Mouse (Mus musculus) stomach, embryonic 16.5 days (tissue): ENCODE measurements around the gene Reln. TPM values are rescaled to one million over a fixed set of nuclear protein-coding genes. Genes with fewer than 3 reads are reported as not detected.
A peak's percentile ranks its signal among the peaks of the same experiment; 100 is the strongest.

Experiments used
- ATAC-seq: fragments of 200-750 bp; cut with Nextera tagmentation; 2 replicates; pipeline ENCODE4 v1.8.0; 2017; ENCODE audit warnings: moderate number of reproducible peaks, moderate TSS enrichment; ENCODE audit not compliant: insufficient read depth, low FRiP score
- H3K27ac ChIP-seq: fragments of 300-500 bp; sonication (generic); 2 replicates; pipeline ENCODE4 v1.5.1; 2014; ENCODE audit warnings: low read length
- H3K27me3 ChIP-seq: fragments of 300-500 bp; sonication (generic); 2 replicates; pipeline ENCODE4 v1.6.1; 2014; ENCODE audit warnings: low read length, control low read depth, mixed read lengths; ENCODE audit not compliant: control insufficient read depth, insufficient read depth
- H3K36me3 ChIP-seq: fragments of 300-500 bp; sonication (generic); 2 replicates; pipeline ENCODE4 v1.6.1; 2014; ENCODE audit warnings: low read length; ENCODE audit not compliant: control insufficient read depth, insufficient read depth
- H3K4me1 ChIP-seq: fragments of 300-500 bp; sonication (generic); 2 replicates; pipeline ENCODE4 v1.6.1; 2014; ENCODE audit warnings: low read length, control low read depth, mixed read lengths; ENCODE audit not compliant: control insufficient read depth, insufficient read depth
- H3K4me2 ChIP-seq: fragments of 300-500 bp; sonication (generic); 2 replicates; pipeline ENCODE4 v1.6.1; 2014; ENCODE audit warnings: low read depth, low read length, mixed read lengths
- H3K4me3 ChIP-seq: fragments of 300-500 bp; sonication (generic); replicated peaks from 2 replicates; pipeline ENCODE4 v1.5.1; 2014; ENCODE audit warnings: mild to moderate bottlenecking, low read length
- H3K9ac ChIP-seq: fragments of 300-500 bp; sonication (generic); 2 replicates; pipeline ENCODE4 v1.6.1; 2014; ENCODE audit warnings: low read length
- H3K9me3 ChIP-seq: fragments of 300-500 bp; sonication (generic); replicated peaks from 2 replicates; pipeline ENCODE4 v1.6.1; 2016; ENCODE audit warnings: low read length, control low read depth; ENCODE audit not compliant: control insufficient read depth
- WGBS: fragments of 180-500 bp; shearing (Covaris S2); extraction: QIAGEN DNeasy Blood & Tissue Kit; methylation state at CpG from one replicate; pipeline ENCODE4 v1.1.7; 2014; 5-methylcytosine and 5-hydroxymethylcytosine counted together
- polyA plus RNA-seq: library from polyadenylated mRNA; unstranded; fragments of >200 nt; fragmentation: Nextera tagmentation; extraction: Ambion mirVana; gene quantifications from 2 replicates; pipeline ENCODE4 v1.2.1, GENCODE M21; 2015

Gene Reln
- polyA plus RNA-seq, 1 experiment from 2014 or later: 4.7 TPM

- no peak overlapping the region for H3K4me2 ChIP-seq
- H3K27me3 ChIP-seq: no peaks in the 10 kb centered on the region
- H3K36me3 ChIP-seq: no peaks in the 10 kb centered on the region
- ATAC-seq: no peak
- no peak overlapping the region for H3K9ac ChIP-seq
- H3K4me1 ChIP-seq: no peaks in the 10 kb centered on the region
- no peak overlapping the region for H3K27ac ChIP-seq
- no peaks in the 10 kb centered on the region for H3K9me3 ChIP-seq
- no peak overlapping the region for H3K4me3 ChIP-seq
- WGBS: 76% methylated on average over 3 of the region's 3 CpGs
Observed at GRCm38 (mm10) chr5:21909713-21910112, 434.8 kb downstream of the Reln start.

DNA sequence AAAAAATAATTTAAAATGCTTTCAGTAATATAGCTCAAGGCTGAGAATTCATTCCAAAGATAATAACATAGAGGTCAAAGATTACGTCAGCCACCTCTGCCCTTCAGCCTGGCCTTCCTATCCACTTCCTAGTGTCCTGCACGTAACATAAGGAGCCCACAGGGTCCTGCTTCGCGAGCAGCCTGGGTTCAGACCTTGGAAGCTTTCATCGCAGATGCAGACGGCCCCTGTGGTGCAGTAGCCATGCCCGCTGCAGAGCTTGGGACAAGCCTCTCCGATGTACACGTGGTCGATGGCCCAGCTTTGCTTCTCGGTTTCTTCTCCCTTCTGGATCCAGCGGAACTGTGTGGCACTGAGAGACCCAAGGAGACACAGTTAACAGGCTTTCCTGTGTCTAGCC, 443.1 kb downstream of the Reln start:
- Histone ChIP-seq H3K4me1 (0 out of 2 replicates have a peak, but pooled peaks cover 3% of the 10 kb centered on the region), H3K27me3 (no peaks in the 10 kb centered on the region), H3K9me3 (no peaks in the 10 kb centered on the region), H3K4me2 (no peak overlapping the region), H3K4me3 (no peak overlapping the region), H3K36me3 (no peaks in the 10 kb centered on the region), H3K27ac (no peak overlapping the region), H3K9ac (no peak overlapping the region)
- WGBS: 61% methylated on average over 12 of the region's 12 CpGs
- ATAC-seq: no peak

- ATAC-seq: no peak
Observed at GRCm38 (mm10) chr5:21900891-21901290, 443.6 kb downstream of the Reln start.

DNA sequence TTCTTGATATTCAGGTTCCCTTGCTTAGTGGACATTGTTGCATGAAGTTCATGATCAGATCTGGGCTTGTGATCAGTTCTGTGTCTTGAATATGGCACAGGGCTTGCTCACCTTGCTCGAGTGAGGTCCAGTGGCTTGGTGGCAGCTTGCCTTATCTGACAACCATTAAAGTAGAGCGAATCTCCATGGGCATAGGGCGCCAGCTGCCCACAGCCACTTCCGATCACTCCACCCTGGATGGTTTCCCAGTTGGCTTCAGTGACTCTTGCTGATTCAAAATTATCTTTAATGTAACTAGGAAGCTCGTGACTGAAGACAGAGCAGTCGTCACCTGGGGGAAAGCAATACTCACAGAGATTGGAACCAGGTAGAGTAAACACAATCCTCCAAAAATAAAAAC, 445.6 kb downstream of the Reln start:
- 84% methylated on average over 6 of the region's 6 CpGs for WGBS
- no peak for ATAC-seq
- Histone ChIP-seq H3K36me3 (no peaks in the 10 kb centered on the region), H3K27me3 (no peaks in the 10 kb centered on the region), H3K4me1 (0 out of 2 replicates have a peak, but pooled peaks cover 3% of the 10 kb centered on the region), H3K9me3 (no peaks in the 10 kb centered on the region), H3K4me3 (no peak overlapping the region), H3K4me2 (no peak overlapping the region), H3K27ac (no peak overlapping the region), H3K9ac (no peak overlapping the region)

More at GRCm38 (mm10) chr5:21900891-21901290, 443.6 kb downstream of the Reln start:
- no peaks in the 10 kb centered on the region for H3K36me3 ChIP-seq
- 0 out of 2 replicates have a peak, but pooled peaks cover 3% of the 10 kb centered on the region for H3K4me1 ChIP-seq
- WGBS: 54% methylated on average over 6 of the region's 6 CpGs
- no peak overlapping the region for H3K4me2 ChIP-seq
- no peak overlapping the region for H3K4me3 ChIP-seq
- no peak overlapping the region for H3K27ac ChIP-seq
- no peak overlapping the region for H3K9ac ChIP-seq
- no peaks in the 10 kb centered on the region for H3K9me3 ChIP-seq
- H3K27me3 ChIP-seq: no peaks in the 10 kb centered on the region

GRCm38 (mm10) chr5:21896586-21896985, 447.9 kb downstream of the Reln start:
- no peak for ATAC-seq
- H3K4me2 ChIP-seq: no peak overlapping the region
- WGBS: 68% methylated on average over 14 of the region's 14 CpGs

DNA sequence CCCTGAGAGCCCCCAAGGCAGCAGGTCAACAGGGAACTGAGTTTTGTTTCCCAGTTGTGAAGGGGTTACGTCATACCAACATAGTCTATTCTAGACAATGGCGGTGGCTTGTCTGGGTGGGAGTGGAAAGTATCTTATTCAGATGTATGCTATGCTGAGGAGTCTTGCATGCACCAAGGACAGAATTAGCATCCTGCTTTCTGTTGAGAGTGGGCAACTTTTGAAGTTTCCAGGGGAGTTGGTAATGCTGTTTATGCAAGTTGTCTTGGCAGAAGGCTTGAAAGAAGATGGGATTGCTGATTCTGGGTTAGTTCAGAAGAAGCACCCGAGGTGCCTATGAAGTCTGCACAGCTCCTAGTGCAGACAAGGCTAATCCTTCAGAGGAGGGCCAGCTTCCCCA, 450.3 kb downstream of the Reln start:
- H3K9ac ChIP-seq: no peak overlapping the region
- H3K27me3 ChIP-seq: no peaks in the 10 kb centered on the region
- H3K4me2 ChIP-seq: no peak overlapping the region
- ATAC-seq: no peak
- no peaks in the 10 kb centered on the region for H3K9me3 ChIP-seq
- no peak overlapping the region for H3K4me3 ChIP-seq
- H3K27ac ChIP-seq: no peak overlapping the region
- no peaks in the 10 kb centered on the region for H3K36me3 ChIP-seq
- 81% methylated on average over 3 of the region's 3 CpGs for WGBS
- H3K4me1 ChIP-seq: no peaks in the 10 kb centered on the region

More at GRCm38 (mm10) chr5:21896586-21896985, 447.9 kb downstream of the Reln start:
- no peaks in the 10 kb centered on the region for H3K9me3 ChIP-seq
- no peaks in the 10 kb centered on the region for H3K27me3 ChIP-seq
- no peak overlapping the region for H3K9ac ChIP-seq
- H3K4me3 ChIP-seq: no peak overlapping the region
- 0 out of 2 replicates have a peak, but pooled peaks cover 3% of the 10 kb centered on the region for H3K4me1 ChIP-seq
- no peak overlapping the region for H3K27ac ChIP-seq
- no peaks in the 10 kb centered on the region for H3K36me3 ChIP-seq

- 61% methylated on average over 8 of the region's 8 CpGs for WGBS
- Histone ChIP-seq H3K4me1 (0 out of 2 replicates have a peak, but pooled peaks cover 4% of the 10 kb centered on the region), H3K36me3 (no peaks in the 10 kb centered on the region), H3K27ac (no peak overlapping the region), H3K9ac (no peak overlapping the region), H3K27me3 (no peaks in the 10 kb centered on the region; the same call in 1 of the 2 replicates), H3K9me3 (no peaks in the 10 kb centered on the region), H3K4me3 (no peak overlapping the region), H3K4me2 (no peak overlapping the region)
- no peak for ATAC-seq
Observed at GRCm38 (mm10) chr5:21866750-21867149, 477.8 kb downstream of the Reln start.

- Histone ChIP-seq H3K9ac (no peak overlapping the region), H3K9me3 (no peaks in the 10 kb centered on the region), H3K27ac (no peak overlapping the region), H3K36me3 (no peaks in the 10 kb centered on the region), H3K4me1 (0 out of 2 replicates have a peak, but pooled peaks cover 4% of the 10 kb centered on the region), H3K4me2 (peak overlapping the region; percentile 53; the same call in 1 of the 2 replicates), H3K4me3 (0 out of 2 replicates have a peak overlapping the region, but pooled peaks have one; percentile 5), H3K27me3 (no peaks in the 10 kb centered on the region; the same call in 1 of the 2 replicates)
- WGBS: 17% methylated on average over 6 of the region's 6 CpGs
- no peak for ATAC-seq
Observed at GRCm38 (mm10) chr5:21866311-21866712, 478.2 kb downstream of the Reln start.

DNA sequence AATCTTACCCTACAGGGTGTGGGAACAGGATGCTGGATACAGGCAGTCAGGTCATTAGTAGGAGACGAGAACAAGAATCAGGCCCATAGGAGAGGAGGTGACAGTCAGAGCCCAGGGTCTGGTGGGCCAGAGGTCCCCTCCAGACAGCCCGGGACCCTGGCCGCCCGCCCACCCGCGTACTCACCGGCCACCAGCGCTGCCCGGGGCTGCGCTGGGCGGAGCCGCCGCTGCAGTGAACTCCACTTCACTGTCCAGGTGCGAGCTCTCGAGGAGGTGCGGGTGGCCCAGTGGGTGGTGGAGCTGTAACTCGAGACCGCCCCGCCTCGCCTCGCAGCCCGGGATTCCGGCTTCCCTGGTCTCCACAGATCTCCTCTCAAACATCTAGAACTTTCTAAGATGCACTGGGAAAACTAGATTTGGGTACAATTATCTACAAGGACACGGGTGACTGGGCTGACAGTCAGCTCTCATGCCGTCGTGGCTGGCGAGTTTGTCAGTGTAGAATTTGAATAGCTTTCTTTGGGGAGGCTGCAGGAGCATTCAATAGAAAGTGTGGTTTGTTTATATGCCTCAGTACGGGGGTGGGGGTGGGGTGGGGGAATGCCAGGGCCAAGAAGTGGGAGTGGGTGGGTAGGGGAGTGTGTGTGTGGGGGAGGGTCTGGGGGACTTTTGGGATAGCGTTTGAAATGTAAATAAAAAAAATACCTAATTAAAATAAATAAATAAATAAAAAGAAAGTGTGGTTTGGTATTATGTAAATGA, 479.0 kb downstream of the Reln start, which contains the start of gene Slc26a5:
Gene Slc26a5 (minus strand): TSS at position 259 of the 762 bp plus-strand sequence.
- no peaks in the 10 kb centered on the region; the same call in 1 of the 2 replicates for H3K27me3 ChIP-seq
- 0 out of 2 replicates have a peak, but pooled peaks cover 4% of the 10 kb centered on the region for H3K4me1 ChIP-seq
- no peak within 1 kb of the TSS for H3K27ac ChIP-seq
- H3K4me2 ChIP-seq: peak within 1 kb of the TSS; percentile 53
- H3K36me3 ChIP-seq: no peaks in the 10 kb centered on the region
- WGBS: 2% methylated on average over 29 of the region's 29 CpGs
- H3K4me3 ChIP-seq: peak within 1 kb of the TSS; percentile 26
- H3K9me3 ChIP-seq: no peaks in the 10 kb centered on the region
- no peak for ATAC-seq
- H3K9ac ChIP-seq: no peak within 1 kb of the TSS
